Mouse (Mus musculus): ENCODE data around the gene Cpt2.

DNA sequence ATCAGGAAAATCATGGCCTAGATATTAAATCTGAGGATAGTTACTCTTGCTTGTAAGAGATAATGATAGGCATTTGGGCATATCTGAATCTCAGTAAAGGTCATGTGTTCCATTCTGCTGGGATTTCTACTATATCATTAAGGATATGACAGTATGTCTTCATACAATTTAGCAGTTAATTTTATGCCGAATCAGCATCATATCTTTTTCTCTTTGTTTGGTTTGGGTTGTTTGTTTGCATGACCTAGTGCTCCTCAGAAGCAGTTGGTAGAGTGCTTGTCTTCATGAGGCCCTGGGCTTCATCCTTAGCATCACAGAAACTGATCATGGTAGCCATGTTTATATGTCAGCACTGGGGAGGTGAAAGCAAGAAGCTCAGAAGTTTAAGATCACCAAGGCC lies 41.8 kb downstream of the Cpt2 start:
- TF ChIP-seq CTCF (IDR thresholded peaks at IDR 0.05; ENCODE audit: low read depth) (no peak), EP300 (optimal IDR thresholded peaks at IDR 0.05) (no peak)
